Mouse (Mus musculus) kidney, adult 8-10 months (tissue): ENCODE measurements around the gene Foxred2.

Experiments
- DNase-seq, 2 experiments: peaks; one replicate each; pipeline ENCODE4 v3.0.0; 2022

Foxred2 gene

GRCm38 (mm10) chr15:77956404-77956901, at the start of gene Foxred2:
TSS of gene Foxred2 (minus strand) at chr15:77956722.
- peak; percentile 78 to 81 for DNase-seq

GRCm38 (mm10) chr15:78003929-78004328, 47.4 kb upstream of the Foxred2 start:
- DNase-seq = peak in 1 of 2 experiments; percentile 8

DNA sequence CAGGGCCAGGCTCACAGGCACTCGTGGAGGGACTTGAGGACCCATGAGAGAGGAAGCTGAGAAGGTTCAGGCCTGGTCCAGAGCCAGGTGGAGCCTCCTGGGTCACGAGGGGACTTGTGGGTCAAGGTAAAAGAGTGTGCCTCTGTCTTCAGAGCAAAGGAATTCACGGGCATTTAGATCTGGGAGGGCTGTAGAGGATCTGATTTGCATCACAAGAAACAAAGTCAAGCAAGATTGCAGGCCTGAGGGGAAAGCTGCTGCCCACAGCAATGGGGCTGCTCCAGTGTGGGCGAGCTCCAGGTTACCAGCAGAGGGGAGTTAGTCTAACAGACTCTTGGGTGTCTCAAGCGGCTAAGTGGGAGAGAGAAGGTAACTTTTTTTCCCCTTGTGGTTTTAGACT, 44.9 kb upstream of the Foxred2 start:
- no peak for DNase-seq

- DNase-seq = no peak
These were observed 32.0 kb upstream of the Foxred2 start for GRCm38 (mm10) chr15:77988541-77988940.

DNA sequence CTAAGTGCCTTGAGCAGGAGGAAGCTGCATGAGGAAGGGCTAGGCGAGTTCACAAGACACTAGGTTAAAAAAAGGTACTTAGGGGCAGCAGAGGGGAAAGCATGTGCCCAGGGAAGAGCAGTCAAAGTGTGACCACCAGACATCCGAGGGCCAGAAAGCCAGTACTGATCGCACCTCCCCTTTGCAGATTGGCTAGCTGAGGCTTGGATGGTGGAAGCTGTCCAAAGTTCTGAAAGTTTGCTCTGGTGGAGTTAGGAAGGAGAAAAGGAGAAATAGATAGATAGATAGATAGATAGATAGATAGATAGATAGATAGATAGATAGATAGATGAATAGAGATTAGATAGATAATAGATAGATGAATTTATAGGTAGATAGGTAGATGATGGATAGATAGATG, 26.9 kb upstream of the Foxred2 start:
- DNase-seq = no peak

DNA sequence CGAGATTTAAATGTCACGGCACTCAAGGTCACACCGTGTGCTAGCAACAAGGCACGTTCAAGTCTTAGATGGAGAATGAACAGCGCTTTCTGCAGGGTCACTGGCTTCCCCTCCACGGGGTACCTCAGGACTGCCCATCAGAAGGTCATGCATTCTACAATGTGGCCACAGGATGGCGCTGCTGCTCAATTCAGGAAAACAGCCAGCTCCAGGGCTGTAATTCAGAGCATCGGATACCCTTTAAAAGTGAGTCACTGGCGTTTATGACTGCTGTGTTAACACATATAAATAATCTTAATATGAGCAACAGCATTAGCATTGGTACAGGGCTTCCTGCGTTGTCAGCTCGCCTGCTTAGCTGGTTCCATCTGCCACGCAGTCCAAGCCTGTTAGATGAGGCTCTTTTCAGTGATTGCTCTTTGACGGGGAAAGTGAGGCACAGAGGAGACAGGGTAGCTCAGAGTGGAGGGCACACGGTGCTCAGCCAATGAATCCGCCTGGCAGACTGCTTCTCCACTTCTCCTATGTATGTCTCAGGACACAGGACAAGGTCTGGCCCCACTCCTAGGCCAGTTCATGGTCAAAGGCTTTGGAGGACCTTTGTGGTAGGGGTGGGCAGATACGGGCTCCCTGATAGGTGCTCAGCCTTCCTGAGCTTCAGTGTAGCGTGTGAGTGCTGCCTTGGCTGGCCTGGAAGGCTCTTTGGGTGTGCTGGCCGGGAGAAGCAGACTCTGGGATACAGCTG, 25.8 kb upstream of the Foxred2 start:
- peak in 1 of 2 experiments; percentile 37 for DNase-seq

- DNase-seq = no peak
These were observed 24.7 kb upstream of the Foxred2 start for GRCm38 (mm10) chr15:77981181-77981680.

- no peak for DNase-seq
These were observed 22.9 kb upstream of the Foxred2 start for GRCm38 (mm10) chr15:77979427-77979865.

DNA sequence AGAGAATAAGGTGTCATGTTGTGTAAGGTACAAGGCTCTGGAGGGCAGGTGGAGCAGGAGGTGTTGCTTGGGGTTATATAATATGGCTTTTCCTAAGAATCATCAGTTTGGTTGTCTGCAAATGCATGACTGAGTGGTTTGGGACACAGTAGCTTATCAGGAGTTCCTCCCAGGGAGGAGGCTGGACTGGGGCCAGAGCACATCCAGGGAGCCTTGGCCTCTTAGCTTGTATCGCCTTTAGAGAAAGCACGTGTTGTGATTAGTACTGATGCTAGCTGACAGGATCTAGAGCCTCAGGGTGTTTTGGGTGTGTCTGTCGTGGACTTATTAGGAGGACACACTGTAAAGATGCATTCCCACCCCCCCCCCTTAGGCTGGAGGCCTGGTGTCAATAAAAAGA, 21.1 kb upstream of the Foxred2 start:
- no peak for DNase-seq

GRCm38 (mm10) chr15:77974165-77974841, 17.8 kb upstream of the Foxred2 start:
- no peak for DNase-seq

- peak; percentile 97 to 99 for DNase-seq
These were observed 14.2 kb upstream of the Foxred2 start, which contains the start of gene Eif3d for GRCm38 (mm10) chr15:77970470-77971292. TSS of gene Eif3d (minus strand) at chr15:77970813.

GRCm38 (mm10) chr15:77969940-77970469, 13.5 kb upstream of the Foxred2 start:
- DNase-seq = no peak

DNA sequence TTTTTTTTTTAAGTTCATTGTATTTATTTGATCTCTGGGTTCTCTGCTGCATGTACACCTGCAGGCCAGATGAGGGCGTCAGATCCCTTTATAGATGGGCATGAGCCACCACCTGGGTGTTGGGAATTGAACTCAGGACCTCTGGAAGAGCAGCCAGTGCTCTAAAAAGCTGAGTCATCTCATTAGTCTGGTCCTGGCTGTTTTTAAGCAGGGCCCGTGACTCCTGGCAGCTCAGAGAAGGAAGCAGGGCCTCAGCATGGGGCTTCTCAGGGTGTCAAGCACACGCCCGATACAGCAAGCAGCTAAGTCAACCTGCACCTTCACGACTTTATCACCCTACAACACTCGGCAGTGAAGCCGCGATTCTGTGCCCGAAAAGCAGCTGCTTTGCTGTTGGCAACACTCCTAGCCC, 8.6 kb upstream of the Foxred2 start:
- DNase-seq = no peak

GRCm38 (mm10) chr15:77962447-77962846, 5.9 kb upstream of the Foxred2 start:
- DNase-seq = no peak

GRCm38 (mm10) chr15:77960693-77961092, 4.2 kb upstream of the Foxred2 start:
- no peak for DNase-seq

DNA sequence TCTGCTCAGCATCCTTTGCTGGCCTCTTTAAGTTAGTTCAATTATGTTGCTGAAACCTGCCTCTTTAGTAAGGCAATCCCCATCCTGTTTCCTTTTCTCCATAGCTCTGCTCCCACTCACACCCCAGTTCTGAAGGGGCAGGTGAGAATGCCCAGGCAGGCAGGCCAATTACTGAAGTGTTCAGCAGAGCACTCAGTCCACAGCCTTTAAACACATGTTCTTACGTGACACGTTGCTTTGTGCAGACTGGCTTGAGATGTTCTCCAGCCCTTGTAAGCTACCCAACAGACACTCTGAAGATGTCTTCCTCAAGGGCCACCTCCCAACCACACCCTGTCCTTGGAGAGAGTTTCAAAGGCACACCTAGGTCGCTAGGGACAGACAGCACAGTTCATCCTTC, 1.5 kb upstream of the Foxred2 start:
- DNase-seq = no peak

DNA sequence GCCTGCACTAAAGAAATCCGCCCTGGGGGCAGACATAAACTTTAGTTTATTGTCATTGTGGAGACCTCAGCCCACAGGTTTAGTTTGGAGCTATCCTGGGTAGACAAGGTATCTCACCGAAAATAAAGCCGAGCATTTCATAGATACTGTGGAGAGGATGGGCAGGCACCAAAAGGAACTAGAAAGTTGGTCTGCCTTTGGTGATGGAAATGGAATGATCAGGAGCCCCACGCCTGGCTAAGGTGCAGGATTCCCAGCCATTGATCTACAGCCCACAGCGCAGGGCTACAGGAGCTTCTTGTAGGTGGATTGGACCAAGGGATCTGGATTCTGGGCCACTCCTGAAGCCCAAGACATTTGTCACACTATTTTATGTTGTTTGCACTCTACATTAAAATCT, 1.1 kb upstream of the Foxred2 start:
- DNase-seq = no peak

- peak in 1 of 2 experiments; percentile 24 for DNase-seq
These were observed 800 bp downstream of the Foxred2 start for GRCm38 (mm10) chr15:77955440-77956403.

GRCm38 (mm10) chr15:77954362-77954761, 2.2 kb downstream of the Foxred2 start:
- no peak for DNase-seq

DNA sequence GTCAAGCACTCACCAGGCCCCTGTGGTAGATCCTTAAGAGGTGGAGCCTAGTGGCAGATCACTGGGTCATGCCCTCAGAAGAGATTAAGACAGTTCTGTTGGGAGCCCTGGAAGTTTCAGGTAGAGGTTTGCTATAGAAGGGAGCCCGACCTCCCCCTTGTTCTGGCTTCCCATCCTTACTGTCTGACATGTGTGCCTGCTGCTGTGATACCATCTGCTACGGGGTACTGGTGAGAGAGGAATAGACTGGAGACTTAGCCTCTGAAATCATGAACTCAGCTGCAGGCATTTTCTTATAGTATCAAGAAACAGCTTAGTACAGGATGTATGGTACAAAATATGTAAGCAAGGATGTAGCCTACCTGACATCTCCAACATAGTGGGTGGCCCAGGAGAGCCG, 3.6 kb downstream of the Foxred2 start:
- DNase-seq = no peak

GRCm38 (mm10) chr15:77949061-77949460, 7.5 kb downstream of the Foxred2 start:
- peak; percentile 82 to 86 for DNase-seq
